Mouse (Mus musculus): ENCODE measurements around the gene Tbx1.

GRCm38 (mm10) chr16:18625791-18626311 is 35.4 kb upstream of the Tbx1 start:
- TF ChIP-seq CTCF (IDR thresholded peaks at IDR 0.05; ENCODE audit: low read depth), result no peak
- TF ChIP-seq EP300 (IDR thresholded peaks at IDR 0.05; ENCODE audit: low read depth), result no peak

Data from liver, postnatal 0 days (tissue).